Mouse (Mus musculus) limb, embryonic 15.5 days (tissue): ENCODE measurements around the gene Pakap. TPM values are rescaled to one million over a fixed set of nuclear protein-coding genes. Genes with fewer than 3 reads are reported as not detected.

Source experiments
- ATAC-seq: fragments of 200-750 bp; cut with Nextera tagmentation; 2 replicates; pipeline ENCODE4 v1.8.0; 2017; ENCODE audit warnings: low read depth, moderate TSS enrichment; ENCODE audit not compliant: insufficient number of reproducible peaks, low FRiP score, low TSS enrichment
- H3K27ac ChIP-seq: fragments of 300-500 bp; sonication (generic); 2 replicates; pipeline ENCODE4 v1.5.1; 2015; ENCODE audit warnings: moderate library complexity, mild to moderate bottlenecking, inconsistent platforms
- H3K27me3 ChIP-seq: fragments of 300-500 bp; sonication (generic); 2 replicates; pipeline ENCODE4 v1.6.1; 2015; ENCODE audit warnings: inconsistent platforms
- H3K36me3 ChIP-seq: fragments of 300-500 bp; sonication (generic); 2 replicates; pipeline ENCODE4 v1.6.1; 2015; ENCODE audit warnings: inconsistent platforms
- H3K4me1 ChIP-seq: fragments of 300-500 bp; sonication (generic); 2 replicates; pipeline ENCODE4 v1.6.1; 2015; ENCODE audit warnings: inconsistent platforms
- H3K4me2 ChIP-seq: fragments of 300-500 bp; sonication (generic); 2 replicates; pipeline ENCODE4 v1.6.1; 2015; ENCODE audit warnings: mild to moderate bottlenecking, inconsistent platforms
- H3K4me3 ChIP-seq: fragments of 300-500 bp; sonication (generic); 2 replicates; pipeline ENCODE4 v1.5.1; 2015; ENCODE audit warnings: mild to moderate bottlenecking, inconsistent platforms
- H3K9ac ChIP-seq: fragments of 300-500 bp; sonication (generic); 2 replicates; pipeline ENCODE4 v1.6.1; 2015; ENCODE audit warnings: inconsistent platforms
- H3K9me3 ChIP-seq: fragments of 300-500 bp; sonication (generic); 2 replicates; pipeline ENCODE4 v1.6.1; 2016; ENCODE audit warnings: inconsistent platforms
- WGBS: fragments of 180-500 bp; shearing (Covaris S2); methylation state at CpG from one replicate; pipeline ENCODE4 v1.1.7; 2015; 5-methylcytosine and 5-hydroxymethylcytosine counted together
- polyA plus RNA-seq: library from polyadenylated mRNA; unstranded; fragments of >200 nt; fragmentation: Nextera tagmentation; extraction: Ambion mirVana; gene quantifications from 2 replicates; pipeline ENCODE4 v1.2.1, GENCODE M21; 2015

Gene Pakap
- polyA plus RNA-seq, 1 experiment from 2014 or later: 30.5 TPM

GRCm38 (mm10) chr4:57780833-57781641 lies 213.1 kb downstream of the Pakap start:
- peak overlapping the region; percentile 17; the same call in 1 of the 2 replicates for H3K4me2 ChIP-seq
- H3K4me3 ChIP-seq: no peak overlapping the region
- 8% methylated on average over 20 of the region's 20 CpGs for WGBS
- ATAC-seq: no peak
- H3K27ac ChIP-seq: no peak overlapping the region
- H3K9me3 ChIP-seq: no peaks in the 10 kb centered on the region
- H3K4me1 ChIP-seq: peaks cover 28% of the 10 kb centered on the region
- H3K27me3 ChIP-seq: peaks cover 13% of the 10 kb centered on the region
- H3K9ac ChIP-seq: no peak overlapping the region
- no peaks in the 10 kb centered on the region for H3K36me3 ChIP-seq

- H3K4me1 ChIP-seq: peaks cover 28% of the 10 kb centered on the region
- no peak overlapping the region for H3K27ac ChIP-seq
- peaks cover 13% of the 10 kb centered on the region for H3K27me3 ChIP-seq
- H3K9ac ChIP-seq: 0 out of 2 replicates have a peak overlapping the region, but pooled peaks have one; percentile 1
- H3K4me2 ChIP-seq: peak overlapping the region; percentile 70
- H3K4me3 ChIP-seq: peak overlapping the region; percentile 40
- H3K36me3 ChIP-seq: no peaks in the 10 kb centered on the region
- ATAC-seq: peak; percentile 72; the same call in 1 of the 2 replicates
- 2% methylated on average over 26 of the region's 26 CpGs for WGBS
- H3K9me3 ChIP-seq: no peaks in the 10 kb centered on the region
Observed at GRCm38 (mm10) chr4:57781994-57782393, 214.0 kb downstream of the Pakap start.

DNA sequence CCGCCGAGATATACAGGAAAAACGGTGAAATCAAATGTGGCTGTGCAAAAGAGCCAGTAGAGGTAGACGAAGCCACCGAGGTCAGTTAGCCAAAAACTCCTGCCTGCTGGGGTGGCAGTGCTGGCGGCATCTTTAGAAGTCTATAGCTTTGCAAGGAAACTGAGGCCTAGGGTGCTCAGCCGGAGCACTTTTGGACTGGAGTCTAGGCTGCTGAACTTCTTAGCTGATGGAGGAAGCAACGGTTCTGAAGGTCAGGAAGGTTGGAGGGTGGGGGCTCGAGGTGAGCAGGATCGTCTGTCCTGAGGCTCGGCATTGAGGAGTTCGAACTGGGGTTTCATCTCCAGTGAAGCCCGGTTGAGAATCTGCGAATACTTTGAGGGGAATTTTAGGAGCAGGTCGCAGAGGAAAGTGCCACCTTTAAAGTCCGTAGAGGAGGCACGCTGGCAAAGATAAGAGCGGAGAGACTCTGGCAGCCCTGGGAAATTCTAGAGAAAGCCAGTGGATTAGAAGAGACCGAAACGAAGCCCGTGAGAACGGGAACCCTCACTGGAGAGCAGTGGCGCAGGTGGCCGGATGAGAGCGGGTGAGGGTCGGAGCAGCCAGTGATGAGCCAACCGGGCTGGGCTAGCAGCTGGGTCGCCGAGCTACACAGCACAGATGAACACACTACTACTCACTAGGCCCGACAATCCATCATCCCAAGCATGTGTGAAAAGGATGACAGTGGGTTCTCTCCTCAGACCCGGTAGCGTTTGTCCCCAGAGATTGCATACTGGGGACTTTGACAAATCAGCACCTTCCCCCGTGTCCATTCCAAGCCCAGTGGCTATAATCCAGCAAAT lies 214.8 kb downstream of the Pakap start:
- 9% methylated on average over 33 of the region's 33 CpGs for whole genome bisulfite sequencing
- H3K36me3 ChIP-seq: no peaks in the 10 kb centered on the region
- no peak for ATAC-seq
- no peak overlapping the region for H3K27ac ChIP-seq
- peaks cover 13% of the 10 kb centered on the region for H3K27me3 ChIP-seq
- no peaks in the 10 kb centered on the region for H3K9me3 ChIP-seq
- peaks cover 28% of the 10 kb centered on the region for H3K4me1 ChIP-seq
- H3K4me3 ChIP-seq: peak overlapping the region; percentile 40
- H3K9ac ChIP-seq: 0 out of 2 replicates have a peak overlapping the region, but pooled peaks have one; percentile 1
- H3K4me2 ChIP-seq: peak overlapping the region; percentile 70

GRCm38 (mm10) chr4:57783391-57783770 lies 215.4 kb downstream of the Pakap start:
- Histone ChIP-seq H3K9me3 (no peaks in the 10 kb centered on the region), H3K36me3 (no peaks in the 10 kb centered on the region), H3K27me3 (peaks cover 13% of the 10 kb centered on the region), H3K4me2 (peak overlapping the region; percentile 70; the same call in 1 of the 2 replicates), H3K4me1 (peaks cover 28% of the 10 kb centered on the region), H3K4me3 (peak overlapping the region; percentile 40; the same call in 1 of the 2 replicates), H3K27ac (no peak overlapping the region), H3K9ac (no peak overlapping the region)
- 33% methylated on average over 9 of the region's 9 CpGs for WGBS
- no peak for ATAC-seq

DNA sequence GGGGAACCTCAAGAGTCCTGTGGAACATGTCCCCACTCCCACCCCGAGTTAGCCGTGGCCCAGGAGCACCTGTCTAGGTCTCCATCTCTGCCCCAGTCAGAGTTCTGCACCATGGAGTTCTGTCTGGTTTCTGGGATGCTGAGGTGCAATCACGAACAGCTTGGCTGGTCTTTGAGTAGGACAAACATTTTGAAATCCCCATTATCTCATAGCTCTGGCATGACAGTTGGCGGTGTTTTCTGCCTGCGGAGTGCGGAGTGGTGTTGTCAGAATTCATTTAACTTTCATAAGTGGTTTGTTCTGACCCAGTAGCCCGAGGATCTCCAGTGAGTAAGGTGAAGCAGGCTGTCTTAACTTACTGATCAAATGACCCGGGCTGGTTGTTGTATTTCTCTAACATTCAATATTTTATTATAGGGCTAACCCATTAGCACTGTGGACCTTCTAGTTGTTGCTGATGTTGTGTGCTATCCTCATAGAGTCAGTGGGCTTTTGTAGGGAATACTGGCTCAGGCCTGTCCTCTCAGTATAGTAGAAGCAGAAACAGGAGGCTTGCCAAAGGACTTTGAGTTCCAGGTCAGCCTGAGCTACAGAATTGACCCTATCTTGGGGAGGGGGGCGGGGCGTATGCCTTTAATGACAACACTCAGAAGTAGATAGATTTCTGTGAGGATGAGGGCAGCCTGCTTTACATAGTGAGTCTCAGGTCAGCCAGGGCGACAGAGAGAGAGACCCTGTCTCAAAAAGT lies 216.0 kb downstream of the Pakap start:
- Histone ChIP-seq H3K9ac (no peak overlapping the region), H3K4me1 (peaks cover 28% of the 10 kb centered on the region), H3K9me3 (no peaks in the 10 kb centered on the region), H3K4me3 (no peak overlapping the region), H3K27me3 (peaks cover 13% of the 10 kb centered on the region), H3K4me2 (no peak overlapping the region), H3K27ac (no peak overlapping the region), H3K36me3 (no peaks in the 10 kb centered on the region)
- WGBS: 73% methylated on average over 11 of the region's 11 CpGs
- ATAC-seq: no peak

DNA sequence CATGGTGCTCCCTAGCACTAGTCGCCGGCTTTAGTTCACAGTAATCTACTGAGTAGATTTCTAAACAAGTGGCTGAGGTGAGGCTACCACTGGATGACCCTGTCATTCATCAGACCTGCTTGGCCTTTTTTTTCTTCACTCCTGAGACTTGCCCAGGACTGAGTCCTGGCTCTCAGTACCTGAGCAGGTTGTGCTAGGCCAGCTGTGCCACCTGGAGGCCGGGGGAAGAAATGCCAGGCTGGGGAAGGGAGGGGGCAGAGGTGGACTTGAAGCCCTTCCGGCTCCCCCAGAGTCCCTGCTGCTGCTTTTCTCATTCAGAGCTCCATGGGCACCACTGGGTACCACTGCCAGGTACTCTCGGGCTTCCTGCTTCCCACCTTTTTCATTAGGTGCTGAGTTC lies 220.7 kb downstream of the Pakap start:
- H3K4me3 ChIP-seq: no peak overlapping the region
- H3K27ac ChIP-seq: no peak overlapping the region
- no peak overlapping the region for H3K4me2 ChIP-seq
- no peaks in the 10 kb centered on the region for H3K9me3 ChIP-seq
- no peaks in the 10 kb centered on the region for H3K4me1 ChIP-seq
- WGBS: 71% methylated on average over 5 of the region's 5 CpGs
- H3K36me3 ChIP-seq: no peaks in the 10 kb centered on the region
- no peak for ATAC-seq
- no peak overlapping the region for H3K9ac ChIP-seq
- H3K27me3 ChIP-seq: no peaks in the 10 kb centered on the region

GRCm38 (mm10) chr4:57789118-57789517 lies 221.1 kb downstream of the Pakap start:
- Histone ChIP-seq H3K9ac (no peak overlapping the region), H3K27ac (no peak overlapping the region), H3K27me3 (no peaks in the 10 kb centered on the region), H3K4me2 (no peak overlapping the region), H3K36me3 (no peaks in the 10 kb centered on the region), H3K9me3 (no peaks in the 10 kb centered on the region), H3K4me1 (no peaks in the 10 kb centered on the region), H3K4me3 (no peak overlapping the region)
- no peak for ATAC-seq

- Histone ChIP-seq H3K36me3 (no peaks in the 10 kb centered on the region), H3K4me3 (no peak overlapping the region), H3K4me2 (no peak overlapping the region), H3K27me3 (no peaks in the 10 kb centered on the region), H3K27ac (no peak overlapping the region), H3K4me1 (0 out of 2 replicates have a peak, but pooled peaks cover 4% of the 10 kb centered on the region), H3K9me3 (no peaks in the 10 kb centered on the region), H3K9ac (no peak overlapping the region)
- no peak for ATAC-seq
- WGBS: 66% methylated on average over 8 of the region's 8 CpGs
Observed at GRCm38 (mm10) chr4:57793989-57794388, 226.0 kb downstream of the Pakap start.

GRCm38 (mm10) chr4:57794547-57794946 lies 226.6 kb downstream of the Pakap start:
- Histone ChIP-seq H3K27ac (no peak overlapping the region), H3K9me3 (no peaks in the 10 kb centered on the region), H3K36me3 (no peaks in the 10 kb centered on the region), H3K4me3 (no peak overlapping the region), H3K4me1 (0 out of 2 replicates have a peak, but pooled peaks cover 4% of the 10 kb centered on the region), H3K4me2 (no peak overlapping the region), H3K27me3 (no peaks in the 10 kb centered on the region), H3K9ac (no peak overlapping the region)
- 15% methylated on average over 3 of the region's 3 CpGs for WGBS
- no peak for ATAC-seq

- ATAC-seq: no peak
- WGBS: 77% methylated on average over 9 of the region's 9 CpGs
- no peaks in the 10 kb centered on the region for H3K36me3 ChIP-seq
- no peak overlapping the region for H3K4me2 ChIP-seq
- H3K9ac ChIP-seq: no peak overlapping the region
- H3K9me3 ChIP-seq: no peaks in the 10 kb centered on the region
- H3K4me1 ChIP-seq: 0 out of 2 replicates have a peak, but pooled peaks cover 4% of the 10 kb centered on the region
- no peak overlapping the region for H3K27ac ChIP-seq
- H3K4me3 ChIP-seq: no peak overlapping the region
- no peaks in the 10 kb centered on the region for H3K27me3 ChIP-seq
Observed at GRCm38 (mm10) chr4:57797548-57798285, 229.7 kb downstream of the Pakap start.
